Mouse (Mus musculus): ENCODE measurements around the gene Slit1.

GRCm38 (mm10) chr19:41582918-41583514 lies 160.4 kb downstream of the Slit1 start:
- TF ChIP-seq TAL1 (IDR thresholded peaks at IDR 0.05; ENCODE audit: low read length) (no peak), GATA1 (IDR thresholded peaks at IDR 0.05; ENCODE audit: low read length) (no peak)
